Mouse (Mus musculus): ENCODE measurements around the gene Ltk. TPM values are rescaled to one million over a fixed set of nuclear protein-coding genes. Genes with fewer than 3 reads are reported as not detected.

The Ltk gene
- polyA plus RNA-seq, 1 experiment: not detected

- Histone ChIP-seq H3K4me3 (ENCODE audit: insufficient read depth, low read length) (no peak overlapping the region), H3K27ac (ENCODE audit: insufficient read depth, low read depth, low read length) (no peak overlapping the region), H3K4me1 (ENCODE audit: control insufficient read depth, insufficient read depth, low read length) (no peaks in the 10 kb centered on the region)
- TF ChIP-seq CTCF (IDR thresholded peaks at IDR 0.05; ENCODE audit: low read depth, low read length): no peak
- no peak for TF ChIP-seq POLR2A (IDR thresholded peaks at IDR 0.05; ENCODE audit: borderline replicate concordance, low read depth, low read length)
These were observed 50.2 kb downstream of the Ltk start for GRCm38 (mm10) chr2:119710011-119710410.

- no peaks in the 10 kb centered on the region for H3K4me1 ChIP-seq (ENCODE audit: control insufficient read depth, insufficient read depth, low read length)
- H3K27ac ChIP-seq (ENCODE audit: insufficient read depth, low read depth, low read length): no peak overlapping the region
- no peak for TF ChIP-seq CTCF (IDR thresholded peaks at IDR 0.05; ENCODE audit: low read depth, low read length)
- no peak for TF ChIP-seq POLR2A (IDR thresholded peaks at IDR 0.05; ENCODE audit: borderline replicate concordance, low read depth, low read length)
- H3K4me3 ChIP-seq (ENCODE audit: insufficient read depth, low read length): no peak overlapping the region
These were observed 52.6 kb downstream of the Ltk start for GRCm38 (mm10) chr2:119707676-119708075.

GRCm38 (mm10) chr2:119703171-119703570 lies 57.1 kb downstream of the Ltk start:
- Histone ChIP-seq H3K4me3 (ENCODE audit: insufficient read depth, low read length) (no peak overlapping the region), H3K4me1 (ENCODE audit: control insufficient read depth, insufficient read depth, low read length) (peaks cover 4% of the 10 kb centered on the region), H3K27ac (ENCODE audit: insufficient read depth, low read depth, low read length) (no peak overlapping the region)
- TF ChIP-seq POLR2A (IDR thresholded peaks at IDR 0.05; ENCODE audit: borderline replicate concordance, low read depth, low read length) (no peak), CTCF (IDR thresholded peaks at IDR 0.05; ENCODE audit: low read depth, low read length) (no peak)

Other genes starting within 250 kb of the Ltk start
- gene Exd1, start 212.8 kb downstream of the Ltk start, polyA plus RNA-seq (2012; ENCODE audit: insufficient read depth, insufficient read length, missing spikeins): 0.80 and 1.0 TPM in 2 replicates
- 84.2 and 90.0 TPM in 2 replicates for gene Chp1, start 212.7 kb downstream of the Ltk start, polyA plus RNA-seq (2012; ENCODE audit: insufficient read depth, insufficient read length, missing spikeins)
- gene Nusap1, start 142.1 kb downstream of the Ltk start, polyA plus RNA-seq (2012; ENCODE audit: insufficient read depth, insufficient read length, missing spikeins): 45.1 and 50.3 TPM in 2 replicates
- gene Oip5, start 142.0 kb downstream of the Ltk start, polyA plus RNA-seq (2012; ENCODE audit: insufficient read depth, insufficient read length, missing spikeins): 9.9 and 10.1 TPM in 2 replicates
- gene Ndufaf1, start 97.6 kb downstream of the Ltk start, polyA plus RNA-seq (2012; ENCODE audit: insufficient read depth, insufficient read length, missing spikeins): 12.3 and 15.4 TPM in 2 replicates
- 22.2 and 30.7 TPM in 2 replicates for gene Rtf1, start 85.4 kb downstream of the Ltk start, polyA plus RNA-seq (2012; ENCODE audit: insufficient read depth, insufficient read length, missing spikeins)
- 0.31 TPM in 1 of 2 replicates, not detected in the other for gene Itpka, start 18.1 kb downstream of the Ltk start, polyA plus RNA-seq (2012; ENCODE audit: insufficient read depth, insufficient read length, missing spikeins)
- 9.7 and 10.6 TPM in 2 replicates for gene Rpap1, start 27.1 kb upstream of the Ltk start, polyA plus RNA-seq (2012; ENCODE audit: insufficient read depth, insufficient read length, missing spikeins)
- not detected in 2 replicates for gene Tyro3, start 37.3 kb upstream of the Ltk start, polyA plus RNA-seq (2012; ENCODE audit: insufficient read depth, insufficient read length, missing spikeins)
- gene Mga, start 136.8 kb upstream of the Ltk start, polyA plus RNA-seq (2012; ENCODE audit: insufficient read depth, insufficient read length, missing spikeins): 30.3 and 30.8 TPM in 2 replicates
- 5.4 and 7.5 TPM in 2 replicates for gene Mapkbp1, start 212.3 kb upstream of the Ltk start, polyA plus RNA-seq (2012; ENCODE audit: insufficient read depth, insufficient read length, missing spikeins)